Mouse (Mus musculus): ENCODE measurements around the gene Trip12.

GRCm38 (mm10) chr1:84709810-84710785 lies 130.2 kb downstream of the Trip12 start:
- TF ChIP-seq CTCF (IDR thresholded peaks at IDR 0.05; ENCODE audit: extremely low read depth, insufficient read length, insufficient replicate concordance, low read depth, low read length) = no peak
- TF ChIP-seq POLR2A (IDR thresholded peaks at IDR 0.05; ENCODE audit: low read depth, low read length) = no peak

Data from small intestine, adult 2 months (tissue).